Mouse (Mus musculus) spleen, adult 12 weeks (tissue): ENCODE measurements around the gene Ifnar1.
"Not testable (repeated sequence)": the region's sequence is repeated elsewhere in the genome, so short reads cannot be mapped to it uniquely, and the experiment has no call there.

Experiments
- DNase-seq: peaks from one replicate; pipeline ENCODE4 v3.0.0; 2022; ENCODE audit warnings: low spot score

Gene Ifnar1

DNA sequence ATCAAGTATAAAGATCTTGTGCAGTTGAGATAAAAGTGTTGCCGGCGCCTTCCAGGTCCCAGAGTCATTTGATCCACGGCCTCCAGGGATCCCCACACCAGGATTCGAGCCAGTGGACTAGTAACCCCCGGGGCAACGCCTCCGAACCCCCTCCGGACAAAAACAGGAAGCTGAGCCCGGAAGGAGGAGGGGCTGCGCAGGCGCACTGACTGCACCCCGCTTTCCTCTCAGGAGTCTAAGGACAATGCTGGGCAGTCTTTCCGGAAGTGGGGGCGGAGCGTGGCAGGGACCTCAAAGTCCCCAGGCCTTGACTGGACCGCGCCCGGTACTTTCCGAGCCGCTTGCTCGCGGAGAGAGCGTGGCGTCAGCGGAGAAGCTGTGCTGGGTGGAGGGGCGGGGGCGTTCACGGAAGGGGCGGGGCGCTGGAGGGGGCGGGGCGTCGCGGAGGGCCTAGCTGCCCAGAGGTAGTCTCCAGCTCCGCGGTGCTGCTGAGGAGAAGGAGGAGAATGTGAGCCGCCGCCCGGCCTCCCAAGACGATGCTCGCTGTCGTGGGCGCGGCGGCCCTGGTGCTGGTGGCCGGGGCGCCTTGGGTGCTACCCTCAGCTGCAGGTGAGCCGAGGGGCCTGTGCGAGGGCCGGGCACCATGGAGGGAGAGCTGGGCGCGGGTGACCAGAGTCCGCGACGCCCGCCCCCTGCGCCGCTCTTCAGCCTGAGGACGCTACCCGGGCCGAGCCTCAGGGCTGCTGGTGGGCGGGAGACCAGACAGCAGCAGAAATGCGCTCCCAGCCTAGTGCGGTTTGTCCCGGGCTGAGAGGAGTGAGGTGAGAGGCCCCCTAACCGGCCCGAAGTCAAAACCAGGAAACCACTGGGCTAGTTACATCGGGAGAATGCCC lies at the start of gene Ifnar1:
TSS of gene Ifnar1 (plus strand) at position 431 of the 893 bp plus-strand sequence.
- peak; percentile 96 for DNase-seq

- DNase-seq: no peak
Observed at GRCm38 (mm10) chr16:91438081-91438480, 47.0 kb upstream of the Ifnar1 start.

DNA sequence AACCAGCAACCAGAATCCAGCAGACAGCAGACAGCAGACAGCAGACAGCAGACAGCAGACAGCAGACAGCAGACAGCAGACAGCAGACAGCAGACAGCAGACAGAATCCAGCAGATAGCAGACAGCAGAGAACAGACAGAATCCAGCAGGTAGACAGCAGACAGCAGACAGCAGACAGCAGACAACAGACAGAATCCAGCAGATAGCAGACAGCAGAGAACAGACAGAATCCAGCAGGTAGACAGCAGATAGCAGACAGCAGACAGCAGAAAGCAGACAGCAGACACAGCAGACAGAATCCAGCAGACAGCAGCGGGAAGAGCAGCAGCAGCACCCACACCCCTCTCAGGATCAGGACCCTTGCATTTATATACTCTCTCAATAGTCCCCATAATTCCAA lies 46.4 kb upstream of the Ifnar1 start:
- DNase-seq: not testable (repeated sequence)

DNA sequence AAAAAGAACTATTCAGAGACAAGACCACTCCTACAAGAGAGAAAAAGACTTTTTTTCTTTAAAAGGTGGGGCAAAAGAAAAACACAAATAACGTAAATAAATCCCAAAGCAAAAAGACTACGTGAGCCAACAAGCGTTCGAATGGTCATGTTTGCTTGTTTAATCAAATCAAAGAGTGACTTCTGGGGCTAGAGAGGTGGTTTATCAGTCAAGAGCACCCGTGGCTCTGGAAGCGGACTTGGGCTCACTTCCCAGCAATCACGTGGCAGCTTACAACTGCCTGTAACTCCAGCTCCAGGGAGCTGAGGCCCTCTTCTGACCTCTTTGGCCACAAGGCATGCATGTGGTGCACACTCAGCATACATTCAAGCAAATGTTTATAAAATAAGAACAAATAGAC lies 43.7 kb upstream of the Ifnar1 start:
- DNase-seq: no peak

GRCm38 (mm10) chr16:91441811-91442240 lies 43.2 kb upstream of the Ifnar1 start:
- DNase-seq: peak; percentile 73

DNA sequence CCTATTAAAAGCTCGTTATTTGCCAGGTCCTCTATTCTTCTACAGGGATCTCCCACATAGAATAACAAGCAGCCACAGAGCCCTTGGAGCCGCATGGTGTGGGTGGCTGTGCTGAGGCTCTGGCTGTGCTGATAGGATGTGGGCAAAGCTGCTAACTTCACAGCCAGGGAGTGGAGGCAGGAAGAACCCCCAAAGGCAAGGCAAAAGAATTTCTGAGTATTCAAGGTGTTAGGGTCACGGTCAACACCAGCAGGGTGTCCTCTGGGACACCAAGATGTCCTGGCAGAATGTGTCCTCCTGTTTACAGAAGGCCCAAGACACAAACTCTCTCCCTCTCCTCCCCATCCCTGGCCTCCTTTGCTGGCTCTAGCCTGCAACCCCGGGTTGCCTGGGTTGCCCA lies 42.6 kb upstream of the Ifnar1 start:
- peak; percentile 51 for DNase-seq

DNA sequence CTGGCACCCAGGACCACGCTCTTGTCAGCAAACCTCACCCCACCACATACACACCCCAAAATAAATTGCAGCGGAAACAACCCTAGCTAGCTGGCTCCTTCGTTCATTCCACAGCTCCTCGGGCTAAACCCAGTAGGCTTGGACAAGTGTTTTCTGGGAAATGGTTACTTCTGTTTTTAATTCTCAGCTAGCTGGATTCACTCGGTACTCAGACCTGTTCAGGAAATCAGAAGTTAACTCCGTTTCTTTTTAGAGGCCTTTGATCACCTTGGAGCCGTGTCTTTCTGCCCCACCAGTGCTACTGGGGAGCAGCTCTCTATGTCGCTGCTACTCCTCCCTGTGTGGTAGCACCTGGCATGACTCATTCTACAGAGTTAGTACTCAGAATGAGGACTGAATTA lies 41.8 kb upstream of the Ifnar1 start:
- DNase-seq: no peak

GRCm38 (mm10) chr16:91444847-91445246 lies 40.2 kb upstream of the Ifnar1 start:
- DNase-seq: no peak

- no peak for DNase-seq
Observed at GRCm38 (mm10) chr16:91445566-91445965, 39.5 kb upstream of the Ifnar1 start.

GRCm38 (mm10) chr16:91446778-91447511 lies 38.1 kb upstream of the Ifnar1 start:
- DNase-seq: no peak

GRCm38 (mm10) chr16:91447512-91447900 lies 37.5 kb upstream of the Ifnar1 start:
- no peak for DNase-seq

- DNase-seq: no peak
Observed at GRCm38 (mm10) chr16:91448088-91448487, 37.0 kb upstream of the Ifnar1 start.

DNA sequence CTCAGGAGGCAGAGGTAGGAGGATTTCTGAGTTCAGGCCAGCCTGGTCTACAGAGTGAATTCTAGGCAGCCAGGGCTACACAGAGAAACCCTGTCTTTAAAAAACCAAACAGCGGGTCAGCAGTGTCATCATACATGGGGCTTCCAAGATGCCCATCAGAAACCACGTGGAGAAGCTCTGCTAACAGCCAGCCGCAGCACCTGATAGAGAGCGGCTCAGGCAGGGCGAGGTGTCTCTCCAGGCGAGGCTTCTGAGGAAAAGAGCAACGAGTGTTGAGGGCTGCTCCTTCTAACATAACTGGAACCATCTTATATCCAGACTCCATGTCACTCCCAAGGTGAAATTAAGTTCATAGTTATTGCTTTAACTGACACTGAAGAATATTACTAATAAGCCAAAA lies 36.1 kb upstream of the Ifnar1 start:
- no peak for DNase-seq

DNA sequence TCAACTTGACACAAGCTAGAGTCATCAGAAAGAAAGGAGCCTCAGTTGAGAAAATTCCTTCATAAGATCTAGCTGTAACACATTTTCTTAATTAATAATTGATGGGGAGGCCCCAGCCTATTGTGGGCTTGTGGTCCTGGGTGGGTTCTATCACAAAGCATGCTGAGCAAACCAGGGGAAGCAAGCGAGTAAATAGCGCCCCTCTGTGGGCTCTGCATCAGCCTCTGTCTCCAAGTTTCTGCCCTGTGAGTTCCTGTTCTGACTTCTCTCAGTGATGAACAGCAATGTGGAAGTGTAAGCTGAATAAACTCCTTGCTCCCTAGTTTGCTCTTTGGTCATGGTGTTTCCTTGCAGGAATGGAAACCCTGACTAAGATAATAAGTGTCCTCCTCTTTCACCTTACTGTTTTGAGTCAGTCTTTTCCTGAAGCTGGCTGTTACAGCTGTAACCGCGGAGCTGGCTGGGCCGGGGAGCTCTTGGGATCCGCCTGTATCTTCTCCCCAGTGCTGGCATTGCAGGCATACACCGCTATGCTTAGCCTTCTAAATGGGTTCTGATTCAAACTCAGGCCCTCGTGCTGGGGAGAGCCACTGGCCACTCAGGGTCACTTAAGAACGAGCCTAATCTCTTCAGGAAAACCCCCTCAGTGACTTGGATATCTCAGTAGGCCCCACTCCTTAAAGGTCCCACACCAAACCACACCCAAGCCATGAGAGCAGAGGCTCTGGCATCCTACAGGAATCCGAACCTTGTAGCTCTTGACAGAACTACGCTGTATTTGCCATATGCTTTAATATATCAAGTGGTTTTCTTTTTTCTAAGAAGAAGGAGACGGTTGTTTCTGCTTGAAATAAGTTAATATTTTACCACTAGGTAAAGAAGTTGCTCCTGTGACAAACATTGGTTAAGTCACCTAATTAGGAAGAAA lies 34.6 kb upstream of the Ifnar1 start:
- no peak for DNase-seq

DNA sequence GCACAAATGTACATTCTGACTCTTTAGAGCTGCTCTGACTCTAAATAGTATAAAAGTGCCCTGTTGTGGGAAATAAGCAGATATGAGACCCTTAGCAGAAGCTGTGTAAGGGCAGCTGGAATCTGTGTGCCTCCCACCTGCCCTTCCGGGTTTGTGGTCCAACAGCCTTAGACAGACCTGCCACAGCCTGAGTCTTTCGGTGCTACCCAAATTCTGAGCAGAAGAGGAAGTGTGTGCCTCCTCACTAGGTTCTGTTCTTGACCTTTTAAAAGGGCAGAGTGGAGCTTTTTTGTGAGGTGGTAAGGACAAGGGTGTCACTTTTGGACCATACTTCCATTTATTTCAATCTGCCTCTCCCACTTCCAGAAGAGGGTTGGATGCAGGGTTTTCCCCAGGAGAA lies 33.1 kb upstream of the Ifnar1 start:
- no peak for DNase-seq

GRCm38 (mm10) chr16:91452363-91452896 lies 32.6 kb upstream of the Ifnar1 start:
- DNase-seq: no peak

GRCm38 (mm10) chr16:91455868-91456267 lies 29.2 kb upstream of the Ifnar1 start:
- DNase-seq: no peak

- DNase-seq: peak; percentile 18
Observed at GRCm38 (mm10) chr16:91458301-91458746, 26.7 kb upstream of the Ifnar1 start.

GRCm38 (mm10) chr16:91458976-91459375 lies 26.1 kb upstream of the Ifnar1 start:
- no peak for DNase-seq

- DNase-seq: no peak
Observed at GRCm38 (mm10) chr16:91459396-91459795, 25.6 kb upstream of the Ifnar1 start.

DNA sequence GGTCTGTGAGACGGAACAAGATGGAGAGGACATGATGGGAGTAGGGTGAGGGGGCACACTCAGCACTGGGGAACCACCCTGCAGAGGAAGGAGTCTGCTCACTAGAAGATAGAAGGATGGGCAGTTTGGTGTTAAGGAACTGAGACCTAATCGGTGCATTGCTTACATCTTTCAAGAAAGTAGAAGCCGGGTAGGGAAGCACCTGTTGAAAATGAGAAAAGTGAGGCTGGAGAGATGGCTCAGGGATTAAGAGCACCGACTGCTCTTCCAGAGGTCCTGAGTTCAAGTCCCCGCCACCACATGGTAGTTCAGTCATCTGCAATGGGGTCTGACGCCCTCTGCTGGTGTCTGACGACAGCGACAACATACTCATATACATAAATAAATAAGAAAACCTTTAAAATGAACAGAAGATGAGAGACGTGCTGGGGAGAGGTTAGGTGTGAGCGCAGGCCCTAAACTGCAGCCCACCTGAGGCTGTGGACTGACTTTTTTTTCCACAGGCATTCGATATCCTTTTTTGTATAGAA lies 25.1 kb upstream of the Ifnar1 start:
- peak; percentile 37 for DNase-seq
